Mouse (Mus musculus): ENCODE data around the gene Fut1. TPM values are rescaled to one million over a fixed set of nuclear protein-coding genes. Genes with fewer than 3 reads are reported as not detected.

The Fut1 gene
- polyA plus RNA-seq, 1 experiment: 5.9 TPM

DNA sequence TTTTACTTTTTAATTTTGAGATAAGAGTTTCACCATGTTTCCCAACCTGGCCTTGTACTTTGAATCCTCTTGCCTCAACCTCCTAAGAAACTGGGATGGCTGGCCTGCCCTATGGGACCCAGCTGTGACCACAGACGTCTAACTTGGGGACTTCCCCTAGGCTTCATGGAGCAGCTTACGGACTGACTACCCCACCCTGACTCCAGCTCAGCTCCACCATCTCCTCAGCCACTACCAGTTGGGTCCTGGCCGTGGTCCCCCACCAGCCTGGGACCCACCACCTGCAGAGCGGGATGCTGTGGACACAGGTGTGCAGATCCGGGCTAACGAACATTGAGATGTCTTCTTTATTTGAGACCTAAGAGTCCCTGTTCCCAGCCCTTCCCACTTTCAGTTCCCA lies 20.6 kb downstream of the Fut1 start:
- TF ChIP-seq CTCF (IDR thresholded peaks at IDR 0.05; ENCODE audit: borderline replicate concordance, control insufficient read depth, extremely low read depth, insufficient read depth, low read length, poor library complexity) (no peak), POLR2A (IDR thresholded peaks at IDR 0.05; ENCODE audit: control insufficient read depth, extremely low read depth, insufficient read depth, low read length, poor library complexity) (no peak)
- Histone ChIP-seq H3K27me3 (ENCODE audit: control insufficient read depth, insufficient read depth, low read length) (no peaks in the 10 kb centered on the region), H3K36me3 (ENCODE audit: control insufficient read depth, insufficient read depth, low read length) (no peaks in the 10 kb centered on the region), H3K4me1 (replicated peaks; ENCODE audit: control insufficient read depth, insufficient read depth, low read length) (peaks cover 3% of the 10 kb centered on the region), H3K27ac (ENCODE audit: control insufficient read depth, insufficient read depth, low read length) (no peak overlapping the region), H3K4me3 (ENCODE audit: control insufficient read depth, insufficient read depth, low read length) (no peak overlapping the region)
- no peak for DNase-seq
- 83% methylated on average over 6 of the region's 6 CpGs for WGBS

DNA sequence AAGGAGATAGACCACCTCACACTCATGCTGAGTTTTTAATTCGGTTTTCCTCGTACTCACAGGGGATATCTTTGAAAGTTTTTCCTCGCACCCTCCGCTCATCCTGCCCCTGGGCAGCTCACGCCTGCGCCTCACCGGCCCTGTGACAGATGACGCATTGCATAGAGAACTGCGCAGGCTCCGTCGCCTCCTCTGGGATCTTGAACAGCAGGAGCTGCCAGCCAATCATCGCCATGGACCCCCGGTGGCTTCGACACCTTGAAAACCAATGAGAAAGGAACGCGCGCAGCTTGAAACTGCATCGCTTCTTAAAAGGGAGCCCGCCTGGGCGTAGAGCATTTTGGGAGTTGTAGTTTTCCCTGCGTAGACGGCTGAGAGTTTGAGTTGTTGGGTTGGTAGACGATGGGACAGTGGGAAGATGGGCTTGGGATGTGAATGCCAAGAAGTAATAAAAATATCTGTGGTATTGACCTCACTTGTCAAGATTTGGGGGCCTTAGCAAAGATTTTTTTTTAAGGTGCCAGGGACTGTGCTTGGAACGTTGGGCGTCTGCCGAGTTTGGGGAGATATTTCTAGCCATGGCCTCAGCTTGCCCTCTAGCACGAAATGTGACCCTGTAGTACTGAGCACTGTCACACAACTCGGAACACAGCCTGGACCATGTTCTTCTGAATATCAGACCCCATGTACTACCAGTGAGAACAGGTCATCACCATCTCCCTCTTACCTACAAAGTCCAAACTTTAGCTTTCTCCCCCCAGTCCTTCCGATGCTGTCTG lies 21.7 kb downstream of the Fut1 start:
- Histone ChIP-seq H3K36me3 (ENCODE audit: control insufficient read depth, insufficient read depth, low read length) (no peaks in the 10 kb centered on the region), H3K27ac (ENCODE audit: control insufficient read depth, insufficient read depth, low read length) (no peak overlapping the region), H3K4me1 (replicated peaks; ENCODE audit: control insufficient read depth, insufficient read depth, low read length) (peaks cover 12% of the 10 kb centered on the region), H3K27me3 (ENCODE audit: control insufficient read depth, insufficient read depth, low read length) (no peaks in the 10 kb centered on the region), H3K4me3 (ENCODE audit: control insufficient read depth, insufficient read depth, low read length) (no peak overlapping the region)
- WGBS: 93% methylated on average over 29 of the region's 29 CpGs
- TF ChIP-seq POLR2A (IDR thresholded peaks at IDR 0.05; ENCODE audit: control insufficient read depth, extremely low read depth, insufficient read depth, low read length, poor library complexity) (no peak), CTCF (IDR thresholded peaks at IDR 0.05; ENCODE audit: borderline replicate concordance, control insufficient read depth, extremely low read depth, insufficient read depth, low read length, poor library complexity) (no peak)
- no peak for DNase-seq

DNA sequence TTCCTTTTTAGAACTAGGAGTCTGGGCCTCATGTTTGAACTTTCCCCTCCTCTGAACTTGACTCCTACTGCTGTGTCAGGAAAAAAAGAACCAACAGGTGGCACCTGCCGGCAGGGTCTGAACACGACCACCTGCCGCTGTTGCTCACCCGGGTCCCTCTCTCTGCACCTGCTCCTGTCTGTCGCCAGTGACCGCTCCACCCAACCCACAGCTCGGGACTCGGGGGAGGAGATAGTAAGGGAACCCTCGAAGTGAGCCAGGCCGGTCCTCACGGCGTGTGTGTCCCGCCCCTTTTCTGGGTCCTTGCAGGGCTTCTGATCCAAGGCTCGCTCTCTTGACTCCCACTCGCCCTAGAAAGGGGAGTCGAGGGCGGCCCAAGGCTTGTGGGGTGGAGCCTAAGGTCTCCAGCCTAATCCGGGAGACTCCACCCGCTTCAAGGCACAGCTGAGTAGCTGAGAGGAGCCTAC lies 22.5 kb downstream of the Fut1 start, which contains the start of gene Mamstr:
Mamstr (plus strand) TSS at position 417 of the 467 bp plus-strand sequence.
- peaks cover 19% of the 10 kb centered on the region for H3K4me1 ChIP-seq (replicated peaks; ENCODE audit: control insufficient read depth, insufficient read depth, low read length)
- H3K4me3 ChIP-seq (ENCODE audit: control insufficient read depth, insufficient read depth, low read length): no peak within 1 kb of the TSS
- 79% methylated on average over 19 of the region's 19 CpGs for WGBS
- H3K36me3 ChIP-seq (ENCODE audit: control insufficient read depth, insufficient read depth, low read length): no peaks in the 10 kb centered on the region
- no peaks in the 10 kb centered on the region for H3K27me3 ChIP-seq (ENCODE audit: control insufficient read depth, insufficient read depth, low read length)
- TF ChIP-seq CTCF (IDR thresholded peaks at IDR 0.05; ENCODE audit: borderline replicate concordance, control insufficient read depth, extremely low read depth, insufficient read depth, low read length, poor library complexity) (no peak), POLR2A (IDR thresholded peaks at IDR 0.05; ENCODE audit: control insufficient read depth, extremely low read depth, insufficient read depth, low read length, poor library complexity) (no peak)
- no peak for DNase-seq
- no peak within 1 kb of the TSS for H3K27ac ChIP-seq (ENCODE audit: control insufficient read depth, insufficient read depth, low read length)

DNA sequence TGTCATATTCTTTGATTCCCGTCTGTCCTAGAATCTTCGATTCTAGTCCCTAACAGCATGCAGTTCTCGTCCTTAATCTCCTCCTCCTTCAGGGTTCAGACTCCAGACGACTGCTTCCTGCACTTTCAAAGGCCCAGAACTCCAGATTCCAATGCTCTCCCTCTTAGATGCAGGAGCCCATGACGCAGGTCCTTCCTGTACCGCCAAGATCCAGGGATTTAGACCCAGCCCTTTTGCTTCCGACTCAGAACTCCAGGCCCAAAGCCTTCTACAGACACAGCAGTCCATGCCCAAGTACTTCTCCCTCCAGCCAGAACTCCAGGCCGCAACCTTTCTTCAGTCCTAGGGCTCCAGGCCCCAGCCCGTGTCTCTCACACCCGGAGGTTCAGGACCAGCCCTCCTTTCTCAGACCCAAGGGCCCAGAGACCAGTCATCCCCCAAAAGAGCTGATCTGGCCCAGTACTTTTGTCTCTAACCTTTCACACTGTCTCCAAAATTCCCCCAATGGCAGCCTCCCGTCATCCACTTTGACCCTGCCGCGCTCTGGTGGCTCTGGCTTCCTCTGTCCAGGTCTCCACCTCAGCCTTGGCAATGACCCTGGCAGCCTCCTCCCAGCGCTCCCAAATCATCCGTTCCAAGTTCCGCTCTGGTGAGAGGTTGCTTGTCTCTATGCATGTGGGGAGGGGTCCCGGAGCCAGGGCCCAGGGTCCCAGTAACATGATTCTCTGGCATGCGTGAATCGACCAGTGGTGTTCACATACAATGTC lies 23.3 kb downstream of the Fut1 start:
- 95% methylated on average over 19 of the region's 19 CpGs for WGBS
- peaks cover 21% of the 10 kb centered on the region for H3K4me1 ChIP-seq (replicated peaks; ENCODE audit: control insufficient read depth, insufficient read depth, low read length)
- no peak overlapping the region for H3K4me3 ChIP-seq (ENCODE audit: control insufficient read depth, insufficient read depth, low read length)
- no peak overlapping the region for H3K27ac ChIP-seq (ENCODE audit: control insufficient read depth, insufficient read depth, low read length)
- no peaks in the 10 kb centered on the region for H3K27me3 ChIP-seq (ENCODE audit: control insufficient read depth, insufficient read depth, low read length)
- no peaks in the 10 kb centered on the region for H3K36me3 ChIP-seq (ENCODE audit: control insufficient read depth, insufficient read depth, low read length)
- no peak for DNase-seq
- no peak for TF ChIP-seq CTCF (IDR thresholded peaks at IDR 0.05; ENCODE audit: borderline replicate concordance, control insufficient read depth, extremely low read depth, insufficient read depth, low read length, poor library complexity)
- no peak for TF ChIP-seq POLR2A (IDR thresholded peaks at IDR 0.05; ENCODE audit: control insufficient read depth, extremely low read depth, insufficient read depth, low read length, poor library complexity)

DNA sequence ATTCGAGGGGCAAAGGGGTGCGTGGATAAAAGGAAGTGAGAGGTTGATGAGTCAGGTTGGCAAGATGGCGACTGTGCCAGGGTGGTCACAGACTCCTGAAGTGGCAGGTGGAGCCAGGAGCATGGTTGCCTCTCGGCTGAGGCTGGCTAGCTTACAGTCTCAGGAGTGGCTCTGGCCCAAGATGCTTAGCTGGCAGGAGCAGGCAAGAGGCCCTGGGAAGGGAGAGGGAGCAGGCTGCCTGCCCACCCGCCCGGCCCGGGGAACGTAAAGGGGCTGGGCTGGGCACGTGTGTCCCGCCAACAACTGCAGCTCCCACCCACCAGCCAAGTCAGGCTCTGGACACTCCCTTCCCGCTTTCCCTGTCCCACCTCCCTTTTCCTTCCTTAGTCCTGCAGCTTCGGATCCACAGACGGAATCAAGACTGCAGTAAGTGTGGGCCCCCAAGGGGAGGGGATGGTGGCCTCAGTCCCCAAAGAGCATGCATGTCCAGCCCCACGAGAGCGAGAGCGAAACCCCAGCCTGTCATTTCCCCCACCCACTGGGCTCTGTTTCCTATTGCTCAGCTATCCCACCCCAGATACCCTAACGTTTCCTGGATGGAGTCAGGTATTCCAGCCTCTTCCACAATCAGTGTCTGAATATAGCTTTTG lies 24.4 kb downstream of the Fut1 start:
- Histone ChIP-seq H3K36me3 (ENCODE audit: control insufficient read depth, insufficient read depth, low read length) (no peaks in the 10 kb centered on the region), H3K27ac (ENCODE audit: control insufficient read depth, insufficient read depth, low read length) (no peak overlapping the region), H3K4me3 (ENCODE audit: control insufficient read depth, insufficient read depth, low read length) (no peak overlapping the region), H3K4me1 (replicated peaks; ENCODE audit: control insufficient read depth, insufficient read depth, low read length) (peaks cover 21% of the 10 kb centered on the region), H3K27me3 (ENCODE audit: control insufficient read depth, insufficient read depth, low read length) (no peaks in the 10 kb centered on the region)
- DNase-seq: no peak
- TF ChIP-seq CTCF (IDR thresholded peaks at IDR 0.05; ENCODE audit: borderline replicate concordance, control insufficient read depth, extremely low read depth, insufficient read depth, low read length, poor library complexity) (no peak), POLR2A (IDR thresholded peaks at IDR 0.05; ENCODE audit: control insufficient read depth, extremely low read depth, insufficient read depth, low read length, poor library complexity) (no peak)
- 90% methylated on average over 17 of the region's 17 CpGs for WGBS

DNA sequence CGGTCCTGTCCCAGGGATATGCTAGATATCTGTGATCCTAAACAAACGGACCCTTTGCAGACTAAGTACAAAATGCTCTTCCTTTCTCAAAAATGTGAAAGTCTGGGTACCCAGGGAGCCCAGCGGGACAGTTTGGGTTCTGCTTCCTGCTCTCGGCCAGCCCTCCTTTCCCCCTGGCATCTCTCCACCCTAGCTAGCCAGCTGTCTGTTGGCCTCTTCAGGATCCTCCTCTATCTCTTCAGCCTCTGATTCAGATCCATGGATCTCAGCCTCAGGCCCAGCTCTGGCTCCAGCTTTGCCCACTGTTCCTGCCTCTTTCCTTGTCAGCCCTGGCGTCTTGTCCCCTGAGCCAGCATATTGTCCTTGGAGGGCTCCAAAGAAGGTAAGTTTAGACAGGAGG lies 25.0 kb downstream of the Fut1 start:
- Histone ChIP-seq H3K27me3 (ENCODE audit: control insufficient read depth, insufficient read depth, low read length) (no peaks in the 10 kb centered on the region), H3K4me3 (ENCODE audit: control insufficient read depth, insufficient read depth, low read length) (no peak overlapping the region), H3K27ac (ENCODE audit: control insufficient read depth, insufficient read depth, low read length) (no peak overlapping the region), H3K36me3 (ENCODE audit: control insufficient read depth, insufficient read depth, low read length) (no peaks in the 10 kb centered on the region), H3K4me1 (replicated peaks; ENCODE audit: control insufficient read depth, insufficient read depth, low read length) (peaks cover 21% of the 10 kb centered on the region)
- TF ChIP-seq POLR2A (IDR thresholded peaks at IDR 0.05; ENCODE audit: control insufficient read depth, extremely low read depth, insufficient read depth, low read length, poor library complexity) (no peak), CTCF (IDR thresholded peaks at IDR 0.05; ENCODE audit: borderline replicate concordance, control insufficient read depth, extremely low read depth, insufficient read depth, low read length, poor library complexity) (no peak)
- WGBS: 88% methylated on average over 5 of the region's 5 CpGs
- DNase-seq: no peak
